Mouse (Mus musculus) kidney, embryonic 16.5 days (tissue): Measurements from ENCODE around the gene Cfap61. TPM values are rescaled to one million over a fixed set of nuclear protein-coding genes. Genes with fewer than 3 reads are reported as not detected.

Experiments
- ATAC-seq: fragments of 200-750 bp; cut with Nextera tagmentation; 2 replicates; pipeline ENCODE4 v1.8.0; 2017; ENCODE audit warnings: moderate TSS enrichment; ENCODE audit not compliant: low FRiP score, low TSS enrichment
- H3K27ac ChIP-seq: fragments of 300-500 bp; sonication (generic); 2 replicates; pipeline ENCODE4 v1.5.1; 2014; ENCODE audit warnings: low read length
- H3K27me3 ChIP-seq: fragments of 300-500 bp; sonication (generic); 2 replicates; pipeline ENCODE4 v1.6.1; 2014; ENCODE audit warnings: low read length, control low read depth, mixed read lengths; ENCODE audit not compliant: insufficient read depth
- H3K36me3 ChIP-seq: fragments of 300-500 bp; sonication (generic); 2 replicates; pipeline ENCODE4 v1.6.1; 2014; ENCODE audit warnings: low read length, control low read depth, mixed read lengths; ENCODE audit not compliant: insufficient read depth
- H3K4me1 ChIP-seq: fragments of 300-500 bp; sonication (generic); 2 replicates; pipeline ENCODE4 v1.6.1; 2014; ENCODE audit warnings: low read length, control low read depth, mixed read lengths; ENCODE audit not compliant: insufficient read depth
- H3K4me2 ChIP-seq: fragments of 300-500 bp; sonication (generic); replicated peaks from 2 replicates; pipeline ENCODE4 v1.6.1; 2014; ENCODE audit warnings: low read depth, low read length
- H3K4me3 ChIP-seq: fragments of 300-500 bp; sonication (generic); 2 replicates; pipeline ENCODE4 v1.5.1; 2014; ENCODE audit warnings: mild to moderate bottlenecking, low read length
- H3K9ac ChIP-seq: fragments of 300-500 bp; sonication (generic); replicated peaks from 2 replicates; pipeline ENCODE4 v1.6.1; 2014; ENCODE audit warnings: low read length
- H3K9me3 ChIP-seq: fragments of 300-500 bp; sonication (generic); 2 replicates; pipeline ENCODE4 v1.6.1; 2016; ENCODE audit warnings: low read length, control low read depth
- WGBS: fragments of 180-500 bp; shearing (Covaris S2); extraction: QIAGEN DNeasy Blood & Tissue Kit; methylation state at CpG from one replicate; pipeline ENCODE4 v1.1.7; 2014; 5-methylcytosine and 5-hydroxymethylcytosine counted together
- polyA plus RNA-seq: library from polyadenylated mRNA; unstranded; fragments of >200 nt; fragmentation: Nextera tagmentation; extraction: Ambion mirVana; gene quantifications from 2 replicates; pipeline ENCODE4 v1.2.1, GENCODE M21; 2015

Gene Cfap61
- polyA plus RNA-seq, 1 experiment from 2014 or later = 0.67 TPM

DNA sequence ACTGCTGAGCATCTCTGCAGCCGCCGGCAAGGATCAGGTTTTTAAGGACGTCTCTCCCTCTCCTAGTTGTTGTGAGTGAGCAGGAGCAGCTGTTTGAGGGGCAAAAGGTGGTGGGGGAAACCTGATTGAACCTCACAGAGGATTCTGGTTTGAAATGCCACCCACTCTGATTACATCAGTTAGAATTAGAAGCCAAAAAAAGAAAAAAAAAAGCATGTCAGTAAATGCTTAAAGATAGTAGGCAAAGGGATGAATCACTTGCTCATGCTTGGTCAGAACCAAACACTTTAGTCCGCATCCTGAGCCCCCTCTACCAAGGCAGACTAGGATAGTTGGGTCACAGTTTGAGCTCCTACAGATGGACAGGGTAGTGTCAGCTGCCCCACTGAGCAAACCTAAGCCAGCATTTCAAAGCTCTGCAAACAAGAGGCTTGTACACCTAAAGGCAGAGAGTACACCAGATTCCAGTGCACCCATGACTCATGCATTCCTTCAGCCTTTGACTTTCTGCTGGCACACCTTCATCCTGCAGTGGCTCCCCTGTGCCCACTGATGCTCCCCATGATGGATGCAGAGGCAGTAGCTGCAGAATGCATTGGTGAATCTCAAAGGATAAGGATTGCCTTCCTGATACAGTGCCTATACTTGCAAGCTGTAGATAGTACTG is 312.0 kb downstream of the Cfap61 start:
- H3K4me1 ChIP-seq = no peaks in the 10 kb centered on the region
- WGBS = 52% methylated on average over 4 of the region's 4 CpGs
- no peak overlapping the region for H3K9ac ChIP-seq
- H3K4me2 ChIP-seq = no peak overlapping the region
- no peak for ATAC-seq
- H3K4me3 ChIP-seq = no peak overlapping the region
- H3K27ac ChIP-seq = no peak overlapping the region
- H3K9me3 ChIP-seq = no peaks in the 10 kb centered on the region
- H3K36me3 ChIP-seq = no peaks in the 10 kb centered on the region
- no peaks in the 10 kb centered on the region for H3K27me3 ChIP-seq

DNA sequence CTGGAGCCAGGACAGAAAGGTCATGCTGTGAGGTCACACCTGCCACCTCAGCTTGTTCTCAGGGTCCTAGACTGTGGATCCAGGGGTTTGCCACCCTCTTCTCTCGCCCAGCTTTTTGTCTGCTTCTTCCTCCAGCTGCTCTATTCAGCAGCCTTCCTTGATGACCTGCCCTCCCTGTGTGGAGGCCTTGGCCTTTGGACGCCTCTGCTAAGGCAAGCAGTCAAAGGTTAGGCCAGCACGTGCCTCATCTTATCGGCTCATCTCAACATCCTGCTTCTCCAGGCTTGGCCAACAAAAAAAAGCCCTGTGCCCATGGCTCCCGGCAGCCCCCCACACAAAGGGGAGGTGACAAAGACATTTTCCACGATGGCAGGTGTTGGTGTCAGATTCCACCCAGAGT is 313.0 kb downstream of the Cfap61 start:
- Histone ChIP-seq H3K9me3 (no peaks in the 10 kb centered on the region), H3K4me2 (no peak overlapping the region), H3K27me3 (no peaks in the 10 kb centered on the region), H3K4me3 (no peak overlapping the region), H3K27ac (no peak overlapping the region), H3K9ac (no peak overlapping the region), H3K36me3 (no peaks in the 10 kb centered on the region), H3K4me1 (no peaks in the 10 kb centered on the region)
- 16% methylated on average over 6 of the region's 6 CpGs for WGBS
- ATAC-seq = 0 out of 2 replicates have a peak, but pooled peaks have one; percentile 8

DNA sequence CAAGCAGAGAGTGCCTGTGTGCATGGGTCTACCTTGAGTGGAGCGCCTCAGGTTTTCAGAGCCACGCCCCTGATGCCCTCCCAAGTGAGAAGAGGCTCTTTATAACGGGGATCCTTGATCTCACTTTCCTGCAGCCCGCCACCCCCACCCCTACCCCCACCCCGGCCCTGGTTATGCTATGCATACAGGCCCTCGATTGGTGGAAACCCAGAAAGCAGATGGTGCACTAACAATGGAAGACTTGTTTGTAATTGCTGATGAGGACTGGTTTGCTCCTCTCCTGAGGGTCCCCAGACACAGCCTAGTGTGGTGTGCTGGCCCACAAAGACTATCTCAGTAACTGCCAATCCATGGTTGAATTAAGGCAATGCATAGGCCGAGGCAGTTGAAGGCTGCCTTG is 314.4 kb downstream of the Cfap61 start:
- Histone ChIP-seq H3K4me3 (no peak overlapping the region), H3K9ac (no peak overlapping the region), H3K36me3 (no peaks in the 10 kb centered on the region), H3K27ac (no peak overlapping the region), H3K27me3 (no peaks in the 10 kb centered on the region), H3K9me3 (no peaks in the 10 kb centered on the region), H3K4me2 (no peak overlapping the region), H3K4me1 (no peaks in the 10 kb centered on the region)
- ATAC-seq = no peak
- 81% methylated on average over 7 of the region's 7 CpGs for WGBS

DNA sequence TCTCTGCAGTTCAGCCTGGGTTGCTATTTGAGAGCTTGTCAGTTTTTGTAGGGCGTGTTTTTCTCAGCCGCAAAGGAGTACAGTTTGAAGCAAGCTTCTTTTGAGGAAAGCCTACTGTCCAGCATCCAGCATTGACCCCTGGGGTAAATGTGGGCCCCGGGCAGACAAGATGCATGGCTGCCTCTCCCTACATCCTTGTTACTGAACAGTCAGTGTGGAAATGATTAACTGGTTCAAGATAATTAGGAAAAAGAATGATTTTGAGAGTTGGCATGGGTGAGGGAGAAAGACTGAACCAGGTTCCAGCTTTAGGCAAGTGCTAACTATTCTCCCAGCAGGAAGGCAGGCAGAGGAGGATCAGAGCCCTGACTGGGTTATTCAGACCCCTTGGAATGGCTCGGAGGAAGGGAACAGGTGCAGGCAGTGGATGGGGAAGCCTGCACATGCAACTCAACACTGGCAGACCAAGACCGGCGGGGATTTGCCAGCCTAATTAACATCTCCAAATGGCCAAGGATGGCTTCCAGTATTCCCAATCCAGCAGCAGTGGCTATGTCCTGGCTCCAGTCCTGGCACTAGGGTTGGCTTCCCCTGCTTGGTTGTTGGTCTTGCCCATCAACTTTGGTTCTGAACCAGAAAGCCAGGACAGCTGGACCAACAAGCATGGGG is 315.8 kb downstream of the Cfap61 start:
- Histone ChIP-seq H3K4me2 (no peak overlapping the region), H3K9ac (no peak overlapping the region), H3K36me3 (no peaks in the 10 kb centered on the region), H3K9me3 (no peaks in the 10 kb centered on the region), H3K27ac (no peak overlapping the region), H3K27me3 (no peaks in the 10 kb centered on the region), H3K4me3 (no peak overlapping the region), H3K4me1 (no peaks in the 10 kb centered on the region)
- 59% methylated on average over 6 of the region's 6 CpGs for WGBS
- ATAC-seq = peak; percentile 50; the same call in 1 of the 2 replicates

DNA sequence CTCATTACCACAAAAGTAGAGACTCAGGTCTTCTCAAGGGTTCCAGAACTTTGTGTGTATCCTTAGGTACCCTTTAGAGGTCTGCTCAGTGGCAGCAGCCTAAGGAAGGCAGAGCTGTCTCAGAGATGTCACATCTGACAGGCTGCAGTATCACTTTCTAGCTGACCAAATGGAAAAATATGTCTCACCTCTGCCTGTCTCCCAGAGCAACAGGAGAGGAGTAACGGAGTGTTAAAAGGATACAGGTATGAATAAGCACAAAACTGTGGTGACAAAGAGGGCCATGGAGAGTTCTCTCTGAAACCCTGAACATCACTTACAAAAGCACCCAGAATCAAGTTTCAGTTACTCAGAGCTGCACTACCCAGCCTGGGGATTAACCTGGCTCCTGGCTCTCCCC is 319.8 kb downstream of the Cfap61 start:
- Histone ChIP-seq H3K27me3 (no peaks in the 10 kb centered on the region), H3K4me3 (no peak overlapping the region), H3K36me3 (no peaks in the 10 kb centered on the region), H3K4me2 (no peak overlapping the region), H3K27ac (no peak overlapping the region), H3K4me1 (no peaks in the 10 kb centered on the region), H3K9me3 (no peaks in the 10 kb centered on the region), H3K9ac (no peak overlapping the region)
- 87% methylated on average over 1 of the region's 1 CpGs for WGBS
- no peak for ATAC-seq

- Histone ChIP-seq H3K4me2 (no peak overlapping the region), H3K36me3 (no peaks in the 10 kb centered on the region), H3K4me3 (no peak overlapping the region), H3K4me1 (no peaks in the 10 kb centered on the region), H3K9ac (no peak overlapping the region), H3K27ac (no peak overlapping the region), H3K9me3 (no peaks in the 10 kb centered on the region), H3K27me3 (no peaks in the 10 kb centered on the region)
- ATAC-seq = no peak
Measured at GRCm38 (mm10) chr2:146255636-146256035, 321.1 kb downstream of the Cfap61 start.

DNA sequence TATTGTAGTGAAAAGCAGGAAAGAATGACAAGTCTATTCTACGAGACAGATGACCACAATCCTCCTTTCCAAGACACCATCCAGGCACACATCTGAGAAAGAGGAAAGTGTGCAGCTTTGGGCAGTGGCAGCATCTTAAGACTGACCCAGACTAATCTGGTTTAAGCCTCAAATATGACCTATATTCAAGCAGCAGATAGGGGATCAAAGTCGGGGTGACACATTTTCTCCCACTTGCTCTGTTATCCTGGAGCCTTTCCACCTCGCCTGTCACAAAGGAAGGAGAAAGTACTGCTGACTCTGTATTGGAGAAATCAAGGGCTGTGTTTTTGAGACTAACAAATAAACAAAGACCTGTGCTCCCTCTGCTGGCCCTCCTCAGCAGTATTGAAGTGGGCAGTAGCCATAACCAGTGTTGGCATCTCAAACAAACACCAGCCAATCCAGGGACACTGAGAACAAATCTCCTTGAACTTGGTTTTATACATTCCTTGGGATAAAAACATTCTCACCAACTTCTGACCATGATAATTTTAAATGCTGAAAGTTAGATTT is 321.8 kb downstream of the Cfap61 start:
- WGBS = 66% methylated on average over 3 of the region's 3 CpGs
- Histone ChIP-seq H3K9ac (no peak overlapping the region), H3K4me1 (no peaks in the 10 kb centered on the region), H3K4me2 (no peak overlapping the region), H3K27me3 (no peaks in the 10 kb centered on the region), H3K9me3 (no peaks in the 10 kb centered on the region), H3K4me3 (no peak overlapping the region), H3K36me3 (no peaks in the 10 kb centered on the region), H3K27ac (no peak overlapping the region)
- no peak for ATAC-seq

- Histone ChIP-seq H3K27me3 (no peaks in the 10 kb centered on the region), H3K36me3 (no peaks in the 10 kb centered on the region), H3K4me1 (no peaks in the 10 kb centered on the region), H3K27ac (no peak overlapping the region), H3K9me3 (no peaks in the 10 kb centered on the region), H3K4me2 (no peak overlapping the region), H3K4me3 (no peak overlapping the region), H3K9ac (no peak overlapping the region)
- 51% methylated on average over 3 of the region's 3 CpGs for WGBS
- no peak for ATAC-seq
Measured at GRCm38 (mm10) chr2:146257037-146257436, 322.5 kb downstream of the Cfap61 start.

GRCm38 (mm10) chr2:146257609-146258008 is 323.0 kb downstream of the Cfap61 start:
- WGBS = 79% methylated on average over 3 of the region's 3 CpGs
- Histone ChIP-seq H3K36me3 (no peaks in the 10 kb centered on the region), H3K4me2 (no peak overlapping the region)

More at GRCm38 (mm10) chr2:146257609-146258008, 323.0 kb downstream of the Cfap61 start:
- Histone ChIP-seq H3K4me3 (no peak overlapping the region), H3K27ac (no peak overlapping the region), H3K9ac (no peak overlapping the region), H3K4me1 (no peaks in the 10 kb centered on the region; the same call in 1 of the 2 replicates), H3K9me3 (no peaks in the 10 kb centered on the region), H3K27me3 (no peaks in the 10 kb centered on the region)
- no peak for ATAC-seq
